Mouse (Mus musculus): ENCODE data around the gene Mptx2. TPM values are rescaled to one million over a fixed set of nuclear protein-coding genes. Genes with fewer than 3 reads are reported as not detected.

Mptx2 gene
- total and polyA plus RNA-seq, 3 experiments, result not detected

Other genes starting within 250 kb of the Mptx2 start
- gene Olfr1408, start 140.4 kb downstream of the Mptx2 start, total RNA-seq (2012; rRNA removed), result not detected in 2 replicates
- not detected for gene Olfr1408, start 140.4 kb downstream of the Mptx2 start, polyA plus RNA-seq (2012; ENCODE audit: insufficient read depth in 1 of 2, insufficient read length in 2 of 2, low read depth in 1 of 2, low replicate concordance in 2 of 2, missing spikeins in 1 of 2)
- gene Olfr1406, start 87.1 kb downstream of the Mptx2 start, total RNA-seq (2012; rRNA removed), result not detected in 2 replicates
- not detected for gene Olfr1406, start 87.1 kb downstream of the Mptx2 start, polyA plus RNA-seq (2012; ENCODE audit: insufficient read depth in 1 of 2, insufficient read length in 2 of 2, low read depth in 1 of 2, low replicate concordance in 2 of 2, missing spikeins in 1 of 2)
- gene Olfr218, start 80.0 kb downstream of the Mptx2 start, total RNA-seq (2012; rRNA removed), result not detected in 2 replicates
- gene Olfr218, start 80.0 kb downstream of the Mptx2 start, polyA plus RNA-seq (2012; ENCODE audit: insufficient read depth in 1 of 2, insufficient read length in 2 of 2, low read depth in 1 of 2, low replicate concordance in 2 of 2, missing spikeins in 1 of 2), result not detected
- gene Olfr1404, start 65.4 kb downstream of the Mptx2 start, total RNA-seq (2012; rRNA removed), result not detected in 2 replicates
- not detected for gene Olfr1404, start 65.4 kb downstream of the Mptx2 start, polyA plus RNA-seq (2012; ENCODE audit: insufficient read depth in 1 of 2, insufficient read length in 2 of 2, low read depth in 1 of 2, low replicate concordance in 2 of 2, missing spikeins in 1 of 2)
- 2.0 and 2.6 TPM in 2 replicates for gene Fcer1a, start 50.6 kb downstream of the Mptx2 start, total RNA-seq (2012; rRNA removed)
- under 1 TPM in 1 of 2 experiments, not detected in 1; 0.42 TPM for gene Fcer1a, start 50.6 kb downstream of the Mptx2 start, polyA plus RNA-seq (2012; ENCODE audit: insufficient read depth in 1 of 2, insufficient read length in 2 of 2, low read depth in 1 of 2, low replicate concordance in 2 of 2, missing spikeins in 1 of 2)
- not detected in 2 replicates for gene Olfr418, start 11.8 kb downstream of the Mptx2 start, total RNA-seq (2012; rRNA removed)
- gene Olfr418, start 11.8 kb downstream of the Mptx2 start, polyA plus RNA-seq (2012; ENCODE audit: insufficient read depth in 1 of 2, insufficient read length in 2 of 2, low read depth in 1 of 2, low replicate concordance in 2 of 2, missing spikeins in 1 of 2), result not detected
- gene Ackr1, start 56.0 kb upstream of the Mptx2 start, total RNA-seq (2012; rRNA removed), result 0.19 and 0.20 TPM in 2 replicates
- under 1 TPM in 1 of 2 experiments, not detected in 1; 0.42 TPM for gene Ackr1, start 56.0 kb upstream of the Mptx2 start, polyA plus RNA-seq (2012; ENCODE audit: insufficient read depth in 1 of 2, insufficient read length in 2 of 2, low read depth in 1 of 2, low replicate concordance in 2 of 2, missing spikeins in 1 of 2)
- 2.3 TPM in 2 replicates for gene Aim2, start 73.1 kb upstream of the Mptx2 start, total RNA-seq (2012; rRNA removed)
- gene Aim2, start 73.1 kb upstream of the Mptx2 start, polyA plus RNA-seq (2012; ENCODE audit: insufficient read depth in 1 of 2, insufficient read length in 2 of 2, low read depth in 1 of 2, low replicate concordance in 2 of 2, missing spikeins in 1 of 2), result 1 to 10 TPM in 1 of 2 experiments, not detected in 1; 9.1 TPM
- 0.19 and 0.20 TPM in 2 replicates for gene Cadm3, start 89.9 kb upstream of the Mptx2 start, total RNA-seq (2012; rRNA removed)
- gene Cadm3, start 89.9 kb upstream of the Mptx2 start, polyA plus RNA-seq (2012; ENCODE audit: insufficient read depth in 1 of 2, insufficient read length in 2 of 2, low read depth in 1 of 2, low replicate concordance in 2 of 2, missing spikeins in 1 of 2), result under 1 TPM in 1 of 2 experiments, not detected in 1; 0.03 TPM
- not detected in 2 replicates for gene Ifi206, start 213.3 kb upstream of the Mptx2 start, total RNA-seq (2012; rRNA removed)
- not detected for gene Ifi206, start 213.3 kb upstream of the Mptx2 start, polyA plus RNA-seq (2012; ENCODE audit: insufficient read depth in 1 of 2, insufficient read length in 2 of 2, low read depth in 1 of 2, low replicate concordance in 2 of 2, missing spikeins in 1 of 2)